Mouse (Mus musculus) heart, postnatal 0 days (tissue): ENCODE results near the gene Gtf3a. TPM values are rescaled to one million over a fixed set of nuclear protein-coding genes. Genes with fewer than 3 reads are reported as not detected.
A peak's percentile ranks its signal among the peaks of the same experiment; 100 is the strongest.

Experiments
- ATAC-seq: fragments of 200-750 bp; cut with Nextera tagmentation; 2 replicates; pipeline ENCODE4 v1.8.0; 2017; ENCODE audit warnings: low read depth, moderate number of reproducible peaks, moderate library complexity; ENCODE audit not compliant: insufficient read depth
- DNase-seq: peaks from one replicate; pipeline ENCODE4 v3.0.0-alpha.2; 2016; ENCODE audit warnings: low spot score
- H3K27ac ChIP-seq: fragments of 300-500 bp; sonication (generic); 2 replicates; pipeline ENCODE4 v1.5.1; 2014; ENCODE audit warnings: low read depth, mild to moderate bottlenecking
- H3K27me3 ChIP-seq: fragments of 300-500 bp; sonication (generic); 2 replicates; pipeline ENCODE4 v1.6.1; 2014; ENCODE audit warnings: low read length, mixed read lengths; ENCODE audit not compliant: control insufficient read depth, insufficient read depth
- H3K36me3 ChIP-seq: fragments of 300-500 bp; sonication (generic); replicated peaks from 2 replicates; pipeline ENCODE4 v1.6.1; 2014; ENCODE audit warnings: low read length, mixed read lengths; ENCODE audit not compliant: control insufficient read depth, insufficient read depth
- H3K4me1 ChIP-seq: fragments of 300-500 bp; sonication (generic); 2 replicates; pipeline ENCODE4 v1.6.1; 2014; ENCODE audit warnings: antibody characterized with exemption; ENCODE audit not compliant: control insufficient read depth, insufficient read depth
- H3K4me2 ChIP-seq: fragments of 300-500 bp; sonication (generic); 2 replicates; pipeline ENCODE4 v1.6.1; 2014; ENCODE audit warnings: low read depth, mild to moderate bottlenecking, low read length, moderate library complexity
- H3K4me3 ChIP-seq: fragments of 300-500 bp; sonication (generic); 2 replicates; pipeline ENCODE4 v1.5.1; 2014; ENCODE audit warnings: low read depth, low read length
- H3K9ac ChIP-seq: fragments of 300-500 bp; sonication (generic); replicated peaks from 2 replicates; pipeline ENCODE4 v1.6.1; 2014; ENCODE audit warnings: low read depth, low read length, mixed read lengths
- H3K9me3 ChIP-seq: fragments of 300-500 bp; sonication (generic); replicated peaks from 2 replicates; pipeline ENCODE4 v1.6.1; 2016; ENCODE audit warnings: low read length; ENCODE audit not compliant: control insufficient read depth
- CTCF ChIP-seq: IDR thresholded peaks from 2 replicates; pipeline ENCODE4 v1.5.1; 2016; ENCODE audit warnings: antibody characterized with exemption, control low read depth, low read depth
- EP300 ChIP-seq: IDR thresholded peaks from 2 replicates; pipeline ENCODE4 v1.6.1; 2016; ENCODE audit warnings: antibody characterized with exemption, low read depth
- WGBS: fragments of 180-500 bp; shearing (Covaris S2); extraction: QIAGEN DNeasy Blood & Tissue Kit; methylation state at CpG from one replicate; pipeline ENCODE4 v1.1.7; 2014; 5-methylcytosine and 5-hydroxymethylcytosine counted together
- polyA plus RNA-seq: library from polyadenylated mRNA; unstranded; fragments of >200 nt; fragmentation: Nextera tagmentation; extraction: Ambion mirVana; gene quantifications from 2 replicates; pipeline ENCODE4 v1.2.1, GENCODE M21; 2015
- total RNA-seq: library from RNA; depleted of rRNA; stranded (reverse); fragments of >200 nt; gene quantifications from 2 replicates; pipeline ENCODE4 v1.2.3, GENCODE M21; 2014; ENCODE audit warnings: low replicate concordance

Gtf3a gene
- total and polyA plus RNA-seq, 2 experiments from 2014 or later, result 41.8 to 57.6 TPM

DNA sequence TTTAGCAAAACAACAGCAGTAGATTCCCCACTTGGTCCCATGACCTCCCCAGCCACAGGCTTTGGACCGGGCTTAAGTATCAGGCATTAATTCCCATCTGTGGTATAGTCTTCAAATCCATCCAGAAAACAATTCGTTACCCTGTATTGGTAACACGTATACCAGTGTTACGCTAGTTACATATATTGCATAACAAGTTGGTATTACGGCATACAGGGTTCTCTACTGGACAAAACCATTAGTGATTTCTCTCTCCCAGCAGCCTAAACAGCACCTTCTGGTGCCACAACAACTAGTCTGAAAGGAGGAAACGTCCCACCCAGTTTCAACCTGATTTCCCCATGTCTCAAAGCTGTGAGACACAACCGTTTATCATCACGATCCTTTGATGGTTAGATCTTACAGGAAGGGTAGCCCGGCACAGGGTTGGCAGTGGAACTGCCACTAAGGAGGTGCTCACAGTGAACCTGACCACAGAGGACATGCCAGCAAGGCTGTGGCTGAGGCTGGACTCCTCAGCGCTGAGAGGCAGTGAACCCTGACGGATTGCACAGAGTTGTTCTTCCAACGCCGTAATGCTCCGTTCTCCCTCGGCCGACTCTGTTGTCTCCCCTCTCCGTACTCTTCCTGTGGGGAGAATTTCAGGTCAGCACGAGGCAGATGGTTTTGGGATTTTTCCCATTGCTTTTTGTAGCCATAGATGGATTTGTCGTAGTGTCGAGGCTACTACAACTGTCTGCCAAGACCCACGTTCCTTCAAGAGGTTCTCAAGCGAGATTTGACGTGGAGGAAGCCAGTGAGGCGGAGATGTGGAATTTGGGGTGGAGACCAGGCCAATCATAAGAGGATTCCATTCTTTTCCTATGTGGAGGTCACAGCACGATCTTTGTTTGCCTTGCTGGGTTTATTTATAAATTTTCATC is 25.7 kb downstream of the Gtf3a start:
- Histone ChIP-seq H3K4me2 (no peak overlapping the region), H3K27me3 (no peaks in the 10 kb centered on the region), H3K9me3 (no peaks in the 10 kb centered on the region), H3K9ac (no peak overlapping the region), H3K27ac (no peak overlapping the region), H3K4me3 (no peak overlapping the region), H3K36me3 (no peaks in the 10 kb centered on the region), H3K4me1 (no peaks in the 10 kb centered on the region)
- 75% methylated on average over 25 of the region's 25 CpGs for WGBS
- TF ChIP-seq CTCF, result no peak
- DNase-seq (no peak), ATAC-seq (no peak)

DNA sequence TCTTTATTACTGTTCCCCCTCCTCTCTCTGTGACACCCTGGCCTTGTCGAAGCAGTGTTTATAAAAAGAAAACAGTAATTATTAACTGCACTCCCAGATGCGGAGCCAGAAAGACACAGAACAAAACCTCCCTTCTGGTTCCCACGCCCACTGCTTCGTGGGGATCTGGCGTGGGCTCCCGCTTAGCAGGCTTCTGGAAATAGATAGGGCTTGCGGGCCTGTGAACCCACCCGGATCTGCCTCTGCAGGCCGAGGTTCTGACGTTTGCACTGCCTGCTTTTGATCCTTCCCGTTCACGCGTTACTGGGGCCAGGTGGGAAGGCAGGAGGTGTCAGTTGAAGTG is 26.3 kb downstream of the Gtf3a start:
- Histone ChIP-seq H3K27ac (no peak overlapping the region), H3K4me2 (no peak overlapping the region), H3K27me3 (no peaks in the 10 kb centered on the region), H3K9me3 (no peaks in the 10 kb centered on the region), H3K4me3 (no peak overlapping the region), H3K36me3 (no peaks in the 10 kb centered on the region), H3K9ac (no peak overlapping the region), H3K4me1 (no peaks in the 10 kb centered on the region)
- WGBS, result 34% methylated on average over 13 of the region's 13 CpGs
- ATAC-seq, result no peak
- TF ChIP-seq CTCF, result no peak
- TF ChIP-seq EP300, result no peak
- DNase-seq, result no peak

DNA sequence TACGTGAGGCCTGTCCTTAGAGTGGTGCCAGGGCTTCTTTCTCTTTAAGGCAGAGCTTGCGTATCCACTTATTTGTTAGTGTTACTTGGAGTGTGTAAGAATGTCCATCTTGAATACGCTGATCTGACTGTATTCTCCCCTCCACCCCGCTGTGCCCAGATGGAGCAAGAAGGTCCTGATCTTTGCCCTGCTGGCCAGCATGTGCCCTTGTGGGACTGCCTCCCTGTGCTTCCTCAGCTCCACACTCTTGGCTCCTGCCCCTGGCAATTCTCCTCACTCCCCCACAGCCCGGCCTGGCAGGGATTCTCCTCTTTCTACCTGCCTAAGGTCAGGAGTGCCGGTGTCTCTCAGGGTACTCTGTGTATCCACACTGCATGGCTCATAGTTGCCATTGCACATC is 32.9 kb downstream of the Gtf3a start:
- ATAC-seq (no peak), DNase-seq (no peak)
- no peak overlapping the region for H3K9ac ChIP-seq
- no peak overlapping the region for H3K4me3 ChIP-seq
- no peak overlapping the region for H3K4me2 ChIP-seq
- H3K4me1 ChIP-seq, result no peaks in the 10 kb centered on the region
- no peaks in the 10 kb centered on the region for H3K9me3 ChIP-seq
- TF ChIP-seq EP300, result no peak
- TF ChIP-seq CTCF, result no peak
- H3K27me3 ChIP-seq, result peaks cover 19% of the 10 kb centered on the region; the same call in 1 of the 2 replicates
- WGBS, result 77% methylated on average over 6 of the region's 6 CpGs
- H3K27ac ChIP-seq, result no peak overlapping the region
- no peaks in the 10 kb centered on the region for H3K36me3 ChIP-seq

DNA sequence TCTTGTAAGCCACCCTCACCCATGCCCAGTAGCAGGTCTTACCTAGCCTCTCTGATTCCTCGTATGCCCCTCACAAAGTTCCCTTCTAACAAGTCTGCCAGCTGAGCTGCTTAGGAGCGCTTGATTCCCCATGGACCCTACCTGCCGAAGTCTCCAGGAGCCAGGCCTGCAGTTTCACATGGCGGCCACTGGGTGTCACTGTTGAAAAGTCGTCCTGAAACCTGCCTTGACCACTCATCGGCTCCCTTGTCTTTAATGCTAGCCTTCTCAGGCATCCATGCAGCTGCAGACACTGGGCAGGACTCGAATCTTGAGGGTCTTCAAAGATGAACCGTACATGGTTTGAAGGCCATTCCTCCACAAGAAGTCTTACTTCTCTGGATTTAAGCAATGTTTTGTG is 34.8 kb downstream of the Gtf3a start:
- no peak for TF ChIP-seq EP300
- peak; percentile 86 for TF ChIP-seq CTCF
- H3K27me3 ChIP-seq, result peaks cover 19% of the 10 kb centered on the region; the same call in 1 of the 2 replicates
- DNase-seq (peak; percentile 58), ATAC-seq (no peak)
- WGBS, result 7% methylated on average over 8 of the region's 8 CpGs
- no peak overlapping the region for H3K27ac ChIP-seq
- H3K4me3 ChIP-seq, result no peak overlapping the region
- no peak overlapping the region for H3K9ac ChIP-seq
- no peaks in the 10 kb centered on the region for H3K4me1 ChIP-seq
- H3K4me2 ChIP-seq, result no peak overlapping the region
- H3K9me3 ChIP-seq, result no peaks in the 10 kb centered on the region
- no peaks in the 10 kb centered on the region for H3K36me3 ChIP-seq

DNA sequence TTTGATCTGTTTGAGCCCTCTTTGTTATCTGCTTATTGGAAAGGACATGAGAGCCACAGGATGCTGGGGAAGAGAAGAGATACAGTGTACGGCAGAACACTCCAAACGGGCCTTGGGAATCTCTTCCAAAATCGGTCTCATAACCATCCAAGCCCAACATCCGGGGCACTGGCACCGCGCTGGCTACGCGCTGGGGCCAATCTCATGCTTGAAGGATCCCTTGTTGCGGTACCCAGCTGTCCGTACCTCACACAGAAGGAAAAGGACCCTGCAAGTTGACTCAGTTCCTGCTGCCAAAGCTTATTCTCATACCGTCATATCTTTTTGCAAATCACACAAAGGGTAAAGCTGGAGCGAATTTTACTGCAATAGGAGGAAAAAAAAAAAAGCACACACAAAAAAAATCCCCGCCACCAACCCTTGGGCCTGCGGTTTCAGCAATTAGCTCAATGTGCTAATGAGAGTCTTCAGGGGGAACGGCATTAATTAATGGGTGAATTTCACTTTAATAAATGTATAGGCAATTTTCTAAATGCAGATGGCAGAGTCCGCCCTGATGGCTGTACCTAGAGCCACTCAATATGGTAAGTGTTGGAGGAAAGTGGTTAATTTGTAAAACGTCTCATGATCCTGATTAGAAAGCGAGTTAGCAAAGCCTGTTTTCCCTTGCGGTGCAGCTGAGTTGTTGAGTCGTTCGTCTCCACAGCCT is 37.4 kb downstream of the Gtf3a start:
- H3K4me2 ChIP-seq, result peak overlapping the region; percentile 28; the same call in 1 of the 2 replicates
- DNase-seq, result no peak
- 57% methylated on average over 21 of the region's 21 CpGs for WGBS
- TF ChIP-seq CTCF (no peak), EP300 (no peak)
- no peak overlapping the region for H3K4me3 ChIP-seq
- H3K9ac ChIP-seq, result no peak overlapping the region
- H3K36me3 ChIP-seq, result no peaks in the 10 kb centered on the region
- ATAC-seq, result no peak
- no peaks in the 10 kb centered on the region for H3K4me1 ChIP-seq
- H3K27me3 ChIP-seq, result peaks cover 19% of the 10 kb centered on the region; the same call in 1 of the 2 replicates
- H3K9me3 ChIP-seq, result no peaks in the 10 kb centered on the region
- no peak overlapping the region for H3K27ac ChIP-seq
